Mouse (Mus musculus): ENCODE results near the gene Pdcd2l. TPM values are rescaled to one million over a fixed set of nuclear protein-coding genes. Genes with fewer than 3 reads are reported as not detected.

Pdcd2l gene
- 44.7 and 48.3 TPM in 2 replicates for polyA plus RNA-seq (2015; fragmentation: Nextera tagmentation; extraction: Ambion mirVana)

GRCm38 (mm10) chr7:34196132-34197128 is at the start of gene Pdcd2l:
TSS of gene Pdcd2l (minus strand) at chr7:34196661.

DNA sequence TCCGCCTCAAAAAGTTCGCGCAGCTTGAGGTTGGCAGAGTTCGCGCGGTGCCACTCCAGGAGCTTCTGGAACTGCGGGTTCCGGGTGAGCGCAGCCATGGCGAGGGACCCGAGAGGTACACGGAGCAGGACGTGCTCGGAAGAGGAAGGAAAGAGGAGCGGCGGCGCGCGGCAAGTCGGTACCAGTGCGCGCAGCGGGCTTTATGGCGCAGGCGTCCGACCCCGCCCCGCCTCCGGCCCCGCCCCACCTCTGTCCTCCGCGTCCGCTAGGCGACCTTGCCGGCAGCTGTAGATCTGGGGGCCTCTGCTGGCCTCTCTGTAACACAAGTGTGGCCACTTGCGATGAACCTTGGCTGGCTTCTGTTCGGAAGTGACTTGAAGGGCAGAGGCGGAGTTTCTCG is 33.7 kb upstream of the Pdcd2l start, which contains the start of gene Gpi1:
Gene Gpi1, minus strand, starts transcription at position 221 of the 400 bp plus-strand sequence.

DNA sequence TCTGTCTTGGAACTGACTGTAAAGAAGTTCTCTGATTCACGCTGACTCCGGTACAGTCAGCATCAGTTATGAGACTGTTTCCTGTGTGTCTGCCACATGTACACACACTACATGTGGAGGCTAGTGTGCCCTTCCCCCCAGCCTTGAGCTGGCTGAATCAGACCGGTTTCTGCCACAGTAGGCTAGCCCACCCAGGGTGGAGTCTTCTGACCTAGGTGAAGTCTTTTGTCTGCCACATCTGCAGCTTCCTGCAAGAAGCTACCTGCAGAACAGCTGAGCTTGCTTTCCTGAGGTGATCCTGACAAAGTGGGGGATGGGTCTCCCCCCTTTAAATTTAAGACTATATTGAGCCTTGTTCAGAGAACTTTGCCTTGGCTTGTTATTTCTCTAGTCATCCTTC is 27.0 kb downstream of the Pdcd2l start, which contains the start of gene Uba2:
Gene Uba2, minus strand, starts transcription at position 146 of the 400 bp plus-strand sequence.

Other genes starting within 250 kb of the Pdcd2l start
- gene Scgb2b27, start 182.7 kb downstream of the Pdcd2l start, polyA plus RNA-seq (2015; fragmentation: Nextera tagmentation; extraction: Ambion mirVana) = not detected in 2 replicates
- not detected in 2 replicates for gene Scgb1b27, start 175.2 kb downstream of the Pdcd2l start, polyA plus RNA-seq (2015; fragmentation: Nextera tagmentation; extraction: Ambion mirVana)
- gene Scgb1b30, start 101.2 kb downstream of the Pdcd2l start, polyA plus RNA-seq (2015; fragmentation: Nextera tagmentation; extraction: Ambion mirVana) = not detected in 2 replicates
- gene Wtip, start 63.4 kb downstream of the Pdcd2l start, polyA plus RNA-seq (2015; fragmentation: Nextera tagmentation; extraction: Ambion mirVana) = 2.7 and 4.0 TPM in 2 replicates
- gene Uba2, start 27.1 kb downstream of the Pdcd2l start, polyA plus RNA-seq (2015; fragmentation: Nextera tagmentation; extraction: Ambion mirVana) = 67.6 and 71.9 TPM in 2 replicates
- 646 and 684 TPM in 2 replicates for gene Gpi1, start 33.7 kb upstream of the Pdcd2l start, polyA plus RNA-seq (2015; fragmentation: Nextera tagmentation; extraction: Ambion mirVana)
- gene Gm6096, start 54.4 kb upstream of the Pdcd2l start, polyA plus RNA-seq (2015; fragmentation: Nextera tagmentation; extraction: Ambion mirVana) = not detected in 2 replicates
- gene 4931406P16Rik, start 116.9 kb upstream of the Pdcd2l start, polyA plus RNA-seq (2015; fragmentation: Nextera tagmentation; extraction: Ambion mirVana) = 24.7 and 25.5 TPM in 2 replicates
- gene Lsm14a, start 196.7 kb upstream of the Pdcd2l start, polyA plus RNA-seq (2015; fragmentation: Nextera tagmentation; extraction: Ambion mirVana) = 53.4 and 54.9 TPM in 2 replicates